Mouse (Mus musculus) cerebellum, adult 18-20 months (tissue): Measurements from ENCODE around the gene Olfr1380.
"Not testable (repeated sequence)": the region's sequence is repeated elsewhere in the genome, so short reads cannot be mapped to it uniquely, and the experiment has no call there.

Source experiments
- DNase-seq, 2 experiments: peaks; one replicate each; pipeline ENCODE4 v3.0.0; 2021

Gene Olfr1380

GRCm38 (mm10) chr11:49556578-49556977 lies at the start of gene Olfr1380:
TSS of gene Olfr1380 (plus strand) at chr11:49556878.
- DNase-seq = not testable (repeated sequence)

- DNase-seq = no peak
These were observed 38.6 kb upstream of the Olfr1380 start for GRCm38 (mm10) chr11:49518086-49518485.

- no peak for DNase-seq
These were observed 37.3 kb upstream of the Olfr1380 start, which contains the start of gene Olfr1383 for GRCm38 (mm10) chr11:49519348-49519747. TSS of gene Olfr1383 (plus strand) at chr11:49519648.

- DNase-seq = no peak
These were observed 28.7 kb upstream of the Olfr1380 start, which contains the start of gene Olfr1382 for GRCm38 (mm10) chr11:49527947-49528346. TSS of gene Olfr1382 (plus strand) at chr11:49528247.

- DNase-seq = no peak
These were observed 23.9 kb upstream of the Olfr1380 start for GRCm38 (mm10) chr11:49532761-49533160.

GRCm38 (mm10) chr11:49536631-49537030 lies 20.0 kb upstream of the Olfr1380 start:
- not testable (repeated sequence) for DNase-seq

GRCm38 (mm10) chr11:49543149-49543548 lies 13.5 kb upstream of the Olfr1380 start, which contains the start of gene Olfr1381:
TSS of gene Olfr1381 (plus strand) at chr11:49543449.
- not testable (repeated sequence) for DNase-seq

- not testable (repeated sequence) for DNase-seq
These were observed 2.6 kb upstream of the Olfr1380 start for GRCm38 (mm10) chr11:49554033-49554432.

GRCm38 (mm10) chr11:49575054-49575453 lies 18.4 kb downstream of the Olfr1380 start:
- not testable (repeated sequence) for DNase-seq

- not testable (repeated sequence) for DNase-seq
These were observed 23.8 kb downstream of the Olfr1380 start for GRCm38 (mm10) chr11:49580452-49580851.

- DNase-seq = no peak
These were observed 33.5 kb downstream of the Olfr1380 start for GRCm38 (mm10) chr11:49590213-49590612.

- not testable (repeated sequence) for DNase-seq
These were observed 40.5 kb downstream of the Olfr1380 start for GRCm38 (mm10) chr11:49597149-49597548.

GRCm38 (mm10) chr11:49608306-49608705 lies 51.6 kb downstream of the Olfr1380 start:
- not testable (repeated sequence) for DNase-seq

GRCm38 (mm10) chr11:49608938-49609867 lies 52.5 kb downstream of the Olfr1380 start, which contains the start of gene Flt4:
TSS of gene Flt4 (plus strand) at chr11:49609263.
- not testable (repeated sequence) for DNase-seq

- not testable (repeated sequence) for DNase-seq
These were observed 53.5 kb downstream of the Olfr1380 start for GRCm38 (mm10) chr11:49609868-49610824.

GRCm38 (mm10) chr11:49611349-49611748 lies 54.7 kb downstream of the Olfr1380 start:
- not testable (repeated sequence) for DNase-seq

- no peak for DNase-seq
These were observed 55.5 kb downstream of the Olfr1380 start for GRCm38 (mm10) chr11:49612154-49612553.

- DNase-seq = no peak
These were observed 56.7 kb downstream of the Olfr1380 start for GRCm38 (mm10) chr11:49613349-49613748.
